Mouse (Mus musculus): ENCODE measurements at regions not wholly inside any gene's neighbourhood (a gene's known extent, or its start where the extent isn't known, plus 50 kb on each side); places are given as distances from the start of the nearest gene placed in this dataset.
A peak's percentile ranks its signal among the peaks of the same experiment; 100 is the strongest.

DNA sequence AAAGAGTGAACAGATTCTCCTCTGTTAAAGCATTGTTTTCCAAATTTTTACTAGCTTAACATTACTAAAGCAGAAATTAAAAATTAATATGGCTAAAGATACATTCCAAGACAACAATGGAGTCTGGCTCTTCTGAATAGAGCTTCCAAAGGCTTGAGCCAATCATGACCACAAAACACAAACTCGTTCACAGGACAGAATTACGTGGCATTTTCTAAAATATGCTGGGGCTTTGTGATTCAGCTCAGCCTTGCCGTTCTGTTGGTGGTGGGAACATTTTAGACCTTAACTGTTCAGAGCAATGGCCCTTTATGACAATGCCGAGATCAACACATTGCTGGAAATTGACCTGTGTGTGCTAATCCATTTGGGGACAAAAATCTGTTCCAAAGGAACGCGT, 318.7 kb downstream of the Setd4 start:
- ATAC-seq (replicated peaks; ENCODE audit: low FRiP score), result no peak
- H3K27ac ChIP-seq, result no peak overlapping the region
- 94% methylated on average over 6 of the region's 6 CpGs for WGBS
- no peaks in the 10 kb centered on the region for H3K9me3 ChIP-seq (replicated peaks)
- no peak overlapping the region for H3K4me2 ChIP-seq
- H3K9ac ChIP-seq, result no peak overlapping the region
- peaks cover 16% of the 10 kb centered on the region for H3K27me3 ChIP-seq
- H3K4me1 ChIP-seq, result no peaks in the 10 kb centered on the region
- H3K36me3 ChIP-seq, result no peaks in the 10 kb centered on the region
- H3K4me3 ChIP-seq (replicated peaks), result no peak overlapping the region

DNA sequence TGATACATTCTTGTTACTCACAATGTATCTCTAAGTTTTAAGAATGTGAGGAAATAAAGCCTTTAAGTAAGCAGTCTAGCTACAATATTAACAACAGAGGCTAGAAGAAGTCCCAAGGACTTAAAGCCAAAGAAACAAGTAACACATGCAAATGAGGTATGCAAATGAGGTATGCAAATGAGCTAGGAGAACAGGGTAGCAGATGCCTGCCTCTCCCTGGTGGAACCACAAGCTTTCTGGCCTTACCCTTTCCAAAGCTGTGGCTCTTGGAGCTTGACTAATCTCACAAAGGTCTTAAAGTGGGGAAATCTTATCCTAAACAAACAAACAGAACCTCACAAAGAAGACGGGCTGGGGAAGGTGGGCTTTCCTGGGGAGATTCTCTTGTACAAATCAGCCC, 322.1 kb downstream of the Setd4 start:
- Histone ChIP-seq H3K4me3 (replicated peaks) (no peak overlapping the region), H3K9me3 (replicated peaks) (no peaks in the 10 kb centered on the region)

DNA sequence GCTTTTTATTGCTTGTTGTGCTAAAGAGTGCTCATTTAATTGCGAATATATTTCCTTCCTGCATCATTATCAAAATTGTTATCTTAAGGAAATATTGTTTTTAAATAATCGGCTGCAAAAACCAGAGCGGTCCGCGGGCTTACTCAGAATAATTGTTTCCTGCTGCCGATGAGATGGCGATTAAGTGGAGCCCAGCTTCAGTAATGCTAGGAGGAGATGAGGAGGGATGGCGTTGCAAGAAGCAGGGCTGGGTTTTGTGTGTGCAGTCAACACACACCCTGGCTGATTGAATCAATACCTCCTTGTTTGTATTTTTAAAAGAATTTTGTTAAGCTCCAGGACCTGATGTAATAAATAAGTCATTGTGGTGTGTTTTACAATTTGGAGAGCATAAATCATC, 331.2 kb downstream of the Setd4 start:
- WGBS, result 40% methylated on average over 8 of the region's 8 CpGs
- H3K27ac ChIP-seq, result no peak overlapping the region
- ATAC-seq (replicated peaks; ENCODE audit: low FRiP score), result no peak
- peaks cover 51% of the 10 kb centered on the region for H3K27me3 ChIP-seq
- peak overlapping the region; percentile 19 for H3K4me2 ChIP-seq
- H3K4me3 ChIP-seq (replicated peaks), result no peak overlapping the region
- no peak overlapping the region for H3K9ac ChIP-seq
- H3K4me1 ChIP-seq, result peaks cover 9% of the 10 kb centered on the region; the same call in 1 of the 2 replicates
- H3K9me3 ChIP-seq (replicated peaks), result no peaks in the 10 kb centered on the region
- H3K36me3 ChIP-seq, result no peaks in the 10 kb centered on the region

More for the DNA sequence above, 322.1 kb downstream of the Setd4 start:
- peaks cover 22% of the 10 kb centered on the region for H3K27me3 ChIP-seq
- H3K4me1 ChIP-seq, result no peaks in the 10 kb centered on the region
- 12% methylated on average over 1 of the region's 1 CpGs for WGBS
- no peak overlapping the region for H3K27ac ChIP-seq
- H3K4me2 ChIP-seq, result no peak overlapping the region
- ATAC-seq (replicated peaks; ENCODE audit: low FRiP score), result no peak
- H3K9ac ChIP-seq, result no peak overlapping the region
- H3K36me3 ChIP-seq, result no peaks in the 10 kb centered on the region

GRCm38 (mm10) chr16:93272146-93272545, 331.7 kb downstream of the Setd4 start:
- Histone ChIP-seq H3K9ac (no peak overlapping the region), H3K4me3 (replicated peaks) (no peak overlapping the region), H3K4me1 (peaks cover 9% of the 10 kb centered on the region; the same call in 1 of the 2 replicates), H3K27me3 (peaks cover 51% of the 10 kb centered on the region), H3K4me2 (peak overlapping the region; percentile 19), H3K9me3 (replicated peaks) (no peaks in the 10 kb centered on the region), H3K27ac (no peak overlapping the region), H3K36me3 (no peaks in the 10 kb centered on the region)
- ATAC-seq (replicated peaks; ENCODE audit: low FRiP score), result no peak
- WGBS, result 36% methylated on average over 6 of the region's 6 CpGs

GRCm38 (mm10) chr16:93264061-93264585, 339.7 kb downstream of the Setd4 start:
- Histone ChIP-seq H3K9ac (no peak overlapping the region), H3K9me3 (replicated peaks) (no peaks in the 10 kb centered on the region), H3K4me3 (replicated peaks) (no peak overlapping the region), H3K4me2 (no peak overlapping the region), H3K4me1 (0 out of 2 replicates have a peak, but pooled peaks cover 3% of the 10 kb centered on the region), H3K27me3 (peaks cover 34% of the 10 kb centered on the region), H3K27ac (no peak overlapping the region), H3K36me3 (no peaks in the 10 kb centered on the region)
- no peak for ATAC-seq (replicated peaks; ENCODE audit: low FRiP score)
- 75% methylated on average over 4 of the region's 4 CpGs for WGBS

GRCm38 (mm10) chr16:93263141-93263815, 340.6 kb downstream of the Setd4 start:
- 0 out of 2 replicates have a peak, but pooled peaks cover 3% of the 10 kb centered on the region for H3K4me1 ChIP-seq
- H3K4me2 ChIP-seq, result no peak overlapping the region
- WGBS, result 34% methylated on average over 8 of the region's 8 CpGs
- H3K27me3 ChIP-seq, result peaks cover 34% of the 10 kb centered on the region
- no peaks in the 10 kb centered on the region for H3K36me3 ChIP-seq
- H3K9me3 ChIP-seq (replicated peaks), result no peaks in the 10 kb centered on the region
- no peak overlapping the region for H3K27ac ChIP-seq
- no peak for ATAC-seq (replicated peaks; ENCODE audit: low FRiP score)
- no peak overlapping the region for H3K9ac ChIP-seq
- no peak overlapping the region for H3K4me3 ChIP-seq (replicated peaks)

- no peak overlapping the region for H3K27ac ChIP-seq
- peaks cover 4% of the 10 kb centered on the region; the same call in 1 of the 2 replicates for H3K4me1 ChIP-seq
- no peak overlapping the region for H3K4me2 ChIP-seq
- no peak overlapping the region for H3K9ac ChIP-seq
- ATAC-seq (replicated peaks; ENCODE audit: low FRiP score), result no peak
- no peak overlapping the region for H3K4me3 ChIP-seq (replicated peaks)
- 11% methylated on average over 7 of the region's 7 CpGs for WGBS
- no peaks in the 10 kb centered on the region for H3K36me3 ChIP-seq
- no peaks in the 10 kb centered on the region for H3K27me3 ChIP-seq
- H3K9me3 ChIP-seq (replicated peaks), result 0 out of 2 replicates have a peak, but pooled peaks cover 3% of the 10 kb centered on the region
Observed at GRCm38 (mm10) chr16:93246825-93247224, 357.0 kb downstream of the Setd4 start.

DNA sequence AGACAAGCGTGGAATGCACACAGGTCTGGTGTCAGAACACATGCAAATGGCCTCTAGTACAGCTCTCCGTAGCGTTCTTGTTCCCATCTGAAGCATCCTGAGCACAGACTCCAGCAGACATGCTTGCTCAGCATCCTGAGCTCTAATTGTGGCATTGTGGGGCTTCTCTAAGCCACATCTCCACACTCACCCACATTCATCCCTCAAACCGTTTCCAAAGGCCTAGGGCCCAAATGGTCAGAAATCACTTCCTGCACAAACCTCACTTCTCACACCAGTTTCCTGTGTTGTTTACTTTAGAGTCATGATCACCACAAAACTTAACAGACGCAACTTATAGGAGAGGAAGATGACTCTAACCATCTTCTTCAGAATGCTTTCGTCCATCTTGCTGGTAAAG, 358.1 kb downstream of the Setd4 start:
- 0 out of 2 replicates have a peak, but pooled peaks cover under 1% of the 10 kb centered on the region for H3K9me3 ChIP-seq (replicated peaks)
- H3K4me1 ChIP-seq, result peaks cover 4% of the 10 kb centered on the region; the same call in 1 of the 2 replicates
- no peak overlapping the region for H3K9ac ChIP-seq
- no peaks in the 10 kb centered on the region for H3K27me3 ChIP-seq
- ATAC-seq (replicated peaks; ENCODE audit: low FRiP score), result no peak
- WGBS, result 66% methylated on average over 6 of the region's 6 CpGs
- H3K4me3 ChIP-seq (replicated peaks), result no peak overlapping the region
- no peak overlapping the region for H3K4me2 ChIP-seq
- H3K27ac ChIP-seq, result no peak overlapping the region
- H3K36me3 ChIP-seq, result no peaks in the 10 kb centered on the region

GRCm38 (mm10) chr16:93238898-93239297, 365.0 kb downstream of the Setd4 start:
- Histone ChIP-seq H3K27me3 (no peaks in the 10 kb centered on the region), H3K27ac (no peak overlapping the region), H3K4me2 (no peak overlapping the region), H3K4me3 (replicated peaks) (no peak overlapping the region), H3K36me3 (no peaks in the 10 kb centered on the region), H3K4me1 (no peaks in the 10 kb centered on the region), H3K9ac (no peak overlapping the region), H3K9me3 (replicated peaks) (no peaks in the 10 kb centered on the region)
- no peak for ATAC-seq (replicated peaks; ENCODE audit: low FRiP score)
- 84% methylated on average over 4 of the region's 4 CpGs for WGBS

GRCm38 (mm10) chr16:93238326-93238725, 365.5 kb downstream of the Setd4 start:
- H3K4me3 ChIP-seq (replicated peaks), result no peak overlapping the region
- WGBS, result 71% methylated on average over 4 of the region's 4 CpGs
- no peaks in the 10 kb centered on the region for H3K36me3 ChIP-seq
- H3K4me2 ChIP-seq, result no peak overlapping the region
- no peak overlapping the region for H3K9ac ChIP-seq
- no peak for ATAC-seq (replicated peaks; ENCODE audit: low FRiP score)
- no peaks in the 10 kb centered on the region for H3K27me3 ChIP-seq
- H3K4me1 ChIP-seq, result no peaks in the 10 kb centered on the region
- no peaks in the 10 kb centered on the region for H3K9me3 ChIP-seq (replicated peaks)
- no peak overlapping the region for H3K27ac ChIP-seq

DNA sequence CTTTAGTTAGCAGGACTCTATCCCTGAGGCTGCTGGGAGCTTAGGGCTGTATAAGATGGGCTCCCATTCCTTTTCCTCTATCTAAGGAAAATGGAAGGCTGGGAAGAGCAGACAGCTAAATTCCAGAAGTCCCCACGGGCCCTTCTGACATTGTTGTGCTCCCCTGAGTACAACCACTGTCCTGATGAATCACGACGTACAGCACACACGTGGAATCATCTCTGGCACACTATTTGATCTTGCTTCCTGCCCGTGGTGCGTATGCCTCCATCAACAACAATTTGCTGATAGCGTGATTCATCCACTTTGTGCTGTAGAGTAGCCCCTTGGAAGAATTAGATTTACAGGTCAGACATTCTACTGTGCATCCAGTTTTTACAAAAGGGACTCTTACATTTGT, 378.2 kb downstream of the Setd4 start:
- H3K9ac ChIP-seq, result no peak overlapping the region
- ATAC-seq (replicated peaks; ENCODE audit: low FRiP score), result no peak
- H3K36me3 ChIP-seq, result no peaks in the 10 kb centered on the region
- H3K4me3 ChIP-seq (replicated peaks), result no peak overlapping the region
- no peaks in the 10 kb centered on the region for H3K9me3 ChIP-seq (replicated peaks)
- no peaks in the 10 kb centered on the region for H3K4me1 ChIP-seq
- no peak overlapping the region for H3K4me2 ChIP-seq
- no peak overlapping the region for H3K27ac ChIP-seq
- H3K27me3 ChIP-seq, result 0 out of 2 replicates have a peak, but pooled peaks cover 4% of the 10 kb centered on the region
- 87% methylated on average over 7 of the region's 7 CpGs for WGBS

- no peak overlapping the region for H3K4me3 ChIP-seq (replicated peaks)
- no peaks in the 10 kb centered on the region for H3K4me1 ChIP-seq
- no peak for ATAC-seq (replicated peaks; ENCODE audit: low FRiP score)
- H3K36me3 ChIP-seq, result no peaks in the 10 kb centered on the region
- WGBS, result 80% methylated on average over 2 of the region's 2 CpGs
- H3K27me3 ChIP-seq, result 0 out of 2 replicates have a peak, but pooled peaks cover 8% of the 10 kb centered on the region
- no peaks in the 10 kb centered on the region for H3K9me3 ChIP-seq (replicated peaks)
- no peak overlapping the region for H3K4me2 ChIP-seq
- no peak overlapping the region for H3K27ac ChIP-seq
- no peak overlapping the region for H3K9ac ChIP-seq
Observed at GRCm38 (mm10) chr16:93225196-93225595, 378.7 kb downstream of the Setd4 start.

All from kidney, embryonic 15.5 days (tissue).